Mouse (Mus musculus) megakaryocyte, embryonic 14.5 days (primary cell): ENCODE results near the gene Dclk1. TPM values are rescaled to one million over a fixed set of nuclear protein-coding genes. Genes with fewer than 3 reads are reported as not detected.

Experiments
- H3K27me3 ChIP-seq: replicated peaks from 2 replicates; pipeline ENCODE3; 2012; ENCODE audit warnings: inconsistent platforms
- H3K36me3 ChIP-seq: replicated peaks from 2 replicates; pipeline ENCODE3; 2012; ENCODE audit warnings: low read length, inconsistent platforms, mixed read lengths
- H3K4me1 ChIP-seq: 2 replicates; pipeline ENCODE4 v1.6.1; 2012; ENCODE audit warnings: inconsistent platforms
- H3K4me3 ChIP-seq: replicated peaks from 2 replicates; pipeline ENCODE3; 2012; ENCODE audit warnings: moderate library complexity, mild to moderate bottlenecking, inconsistent platforms
- H3K9me3 ChIP-seq: 2 replicates; pipeline ENCODE4 v1.6.1; 2012; ENCODE audit warnings: inconsistent platforms
- FLI1 ChIP-seq: IDR thresholded peaks from 2 replicates; pipeline ENCODE4 v1.6.1; 2012; ENCODE audit warnings: low read length, inconsistent platforms, mixed read lengths
- GATA1 ChIP-seq: IDR thresholded peaks from 3 replicates; pipeline ENCODE4 v1.6.1; 2012; ENCODE audit warnings: mixed read lengths, low read length, inconsistent platforms, borderline replicate concordance
- polyA plus RNA-seq: library from polyadenylated mRNA; stranded (reverse); fragments of >175 nt; gene quantifications from 2 replicates; pipeline ENCODE4 v1.2.3, GENCODE M21; 2012; ENCODE audit warnings: low replicate concordance; ENCODE audit not compliant: insufficient read depth

The Dclk1 gene
- polyA plus RNA-seq, 1 experiment: not detected

DNA sequence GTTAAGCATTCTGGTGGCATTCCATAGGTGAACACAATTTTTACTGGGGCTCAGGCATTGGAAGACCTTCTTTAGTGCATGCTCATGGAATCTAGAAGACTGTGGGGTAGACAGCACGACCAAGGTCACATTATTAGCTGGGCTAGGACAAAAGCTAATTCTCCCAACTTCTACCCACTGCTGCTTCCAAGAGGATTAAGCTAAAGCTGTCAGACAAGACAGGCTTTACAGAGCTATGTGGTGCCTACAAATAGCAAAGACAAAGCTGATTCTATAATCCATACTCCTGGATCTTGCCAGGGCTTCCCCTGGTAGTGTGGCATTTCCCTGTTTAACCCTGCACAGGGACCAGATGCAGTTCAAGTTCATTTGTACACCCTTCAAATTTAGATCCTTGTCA is 285.4 kb downstream of the Dclk1 start:
- H3K9me3 ChIP-seq: no peaks in the 10 kb centered on the region
- TF ChIP-seq FLI1 (no peak), GATA1 (no peak)
- H3K4me1 ChIP-seq: no peaks in the 10 kb centered on the region
- H3K4me3 ChIP-seq: no peak overlapping the region
- H3K27me3 ChIP-seq: peaks cover 6% of the 10 kb centered on the region
- no peaks in the 10 kb centered on the region for H3K36me3 ChIP-seq

DNA sequence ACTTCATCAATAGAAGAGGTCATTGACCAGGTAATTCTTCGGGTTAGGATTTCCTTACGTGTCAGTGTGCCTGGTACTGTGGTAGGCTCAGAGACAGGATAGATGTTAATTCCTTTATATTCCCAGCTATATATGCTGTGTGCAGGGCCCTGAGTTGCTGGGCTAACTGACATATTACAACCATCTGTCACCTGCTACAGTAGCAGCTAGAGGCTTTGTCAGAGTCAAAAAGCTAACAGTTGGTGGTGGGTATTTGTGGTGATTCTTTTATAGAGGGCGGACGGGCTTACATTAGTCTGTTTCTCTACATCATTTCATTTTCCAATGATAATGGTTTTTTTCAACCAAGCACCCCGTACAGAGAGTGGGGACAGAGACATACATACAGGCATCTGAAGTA is 285.8 kb downstream of the Dclk1 start:
- no peaks in the 10 kb centered on the region for H3K36me3 ChIP-seq
- TF ChIP-seq GATA1: no peak
- TF ChIP-seq FLI1: no peak
- no peaks in the 10 kb centered on the region for H3K4me1 ChIP-seq
- no peak overlapping the region for H3K4me3 ChIP-seq
- H3K27me3 ChIP-seq: peaks cover 6% of the 10 kb centered on the region
- H3K9me3 ChIP-seq: no peaks in the 10 kb centered on the region

DNA sequence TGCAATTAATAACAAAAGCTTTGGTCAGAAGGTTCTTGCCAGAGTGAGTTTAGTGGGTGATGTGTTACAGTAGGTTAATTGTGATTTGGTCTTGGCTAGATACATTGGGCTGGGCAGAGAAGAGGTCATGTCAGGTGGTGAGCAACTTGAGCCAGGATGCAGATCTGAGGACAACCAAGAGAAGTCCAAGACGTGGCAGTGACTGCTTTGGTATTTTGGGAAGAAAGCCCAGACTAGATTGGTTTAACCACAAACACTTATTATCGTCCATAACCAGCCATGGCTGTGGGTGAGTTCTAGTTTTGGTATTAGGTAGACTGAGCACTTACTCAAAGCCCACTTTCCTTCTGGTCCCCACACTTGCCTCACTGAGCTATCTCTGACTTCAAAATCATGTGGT is 287.2 kb downstream of the Dclk1 start:
- TF ChIP-seq FLI1 (no peak), GATA1 (no peak)
- H3K4me1 ChIP-seq: no peaks in the 10 kb centered on the region
- H3K9me3 ChIP-seq: no peaks in the 10 kb centered on the region

DNA sequence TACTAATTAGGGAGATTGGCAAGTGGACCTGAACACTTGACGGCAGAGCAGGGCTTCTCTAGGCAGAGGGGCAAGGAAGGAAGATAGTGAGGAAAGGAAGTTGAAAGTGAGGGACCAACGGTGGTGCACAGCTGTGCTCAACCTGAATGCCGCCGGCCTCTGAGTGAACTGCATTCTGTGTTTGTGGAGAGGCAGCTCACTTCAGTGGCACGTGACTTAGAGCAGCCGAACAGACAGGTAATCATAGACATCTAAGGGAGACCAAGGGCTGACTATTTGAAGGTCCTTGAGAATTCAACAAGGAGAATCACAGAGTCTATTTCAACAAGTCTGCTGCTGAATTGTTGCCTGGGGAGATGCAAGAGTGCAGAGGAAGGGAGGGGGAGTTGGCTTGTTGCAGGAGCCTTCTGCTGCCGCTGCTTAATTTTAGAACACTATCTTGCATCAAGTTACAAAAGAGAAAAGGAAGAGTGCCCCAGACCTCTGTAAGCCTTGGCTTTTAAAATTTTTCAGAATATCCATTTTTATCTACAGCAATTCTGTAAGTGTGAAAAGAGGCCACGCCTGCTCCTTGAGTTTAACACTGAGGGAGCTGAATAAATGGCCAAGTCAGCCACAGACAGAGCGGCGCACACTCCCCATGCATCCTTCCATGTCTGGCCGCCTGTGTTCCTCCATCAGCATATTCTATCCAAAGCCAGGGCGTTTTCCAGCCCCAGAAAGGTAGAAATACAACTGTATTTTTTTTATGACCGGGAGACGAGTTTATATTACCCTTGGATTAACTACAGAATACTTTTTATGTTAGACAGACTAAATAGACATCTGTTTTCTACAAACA is 289.3 kb downstream of the Dclk1 start:
- no peaks in the 10 kb centered on the region for H3K36me3 ChIP-seq
- TF ChIP-seq FLI1 (no peak), GATA1 (no peak)
- no peaks in the 10 kb centered on the region for H3K4me1 ChIP-seq
- no peak overlapping the region for H3K4me3 ChIP-seq
- H3K27me3 ChIP-seq: peaks cover 12% of the 10 kb centered on the region
- H3K9me3 ChIP-seq: no peaks in the 10 kb centered on the region

More for the DNA sequence above, 287.2 kb downstream of the Dclk1 start:
- Histone ChIP-seq H3K27me3 (peaks cover 11% of the 10 kb centered on the region), H3K36me3 (no peaks in the 10 kb centered on the region), H3K4me3 (no peak overlapping the region)

DNA sequence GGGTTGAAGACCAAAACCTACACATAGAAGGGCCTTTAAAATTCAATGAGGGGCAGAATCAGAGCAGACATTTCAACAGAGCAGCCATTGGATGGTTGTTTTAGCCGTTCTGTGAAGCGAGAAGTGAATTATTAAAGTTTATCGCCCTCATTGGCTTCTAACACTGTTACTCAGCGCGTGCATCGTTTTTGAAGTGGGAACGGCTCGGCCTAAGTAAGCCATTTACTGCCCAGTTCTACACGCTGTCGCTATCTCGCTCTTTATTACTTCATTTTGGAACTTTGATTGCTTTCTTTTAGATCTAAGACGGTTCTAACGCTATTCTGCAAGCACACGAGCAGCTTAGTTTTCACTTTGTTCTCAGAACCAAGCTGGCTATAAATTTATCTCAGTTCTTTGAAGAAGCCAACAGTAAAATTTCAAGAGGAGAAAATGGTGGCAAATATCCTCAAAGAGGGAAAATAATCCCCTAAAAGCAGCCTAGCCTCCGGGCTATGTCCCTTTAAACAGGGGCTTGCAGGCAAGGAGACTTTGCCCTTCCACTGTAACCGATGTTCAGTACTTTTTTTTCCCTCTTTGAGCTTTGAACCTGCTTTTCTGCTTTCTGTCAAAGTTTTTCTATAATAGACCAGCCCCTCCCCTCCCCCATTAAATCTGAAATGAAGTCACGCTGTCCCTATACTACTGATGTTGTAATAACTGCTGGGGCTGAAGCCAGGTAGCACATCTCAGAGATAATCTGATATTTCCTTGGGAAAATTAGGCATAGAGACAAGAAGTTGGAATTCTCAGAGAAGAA is 290.2 kb downstream of the Dclk1 start:
- TF ChIP-seq GATA1: no peak
- TF ChIP-seq FLI1: no peak
- H3K27me3 ChIP-seq: peaks cover 12% of the 10 kb centered on the region
- H3K4me1 ChIP-seq: no peaks in the 10 kb centered on the region
- H3K4me3 ChIP-seq: no peak overlapping the region
- H3K36me3 ChIP-seq: no peaks in the 10 kb centered on the region
- no peaks in the 10 kb centered on the region for H3K9me3 ChIP-seq

DNA sequence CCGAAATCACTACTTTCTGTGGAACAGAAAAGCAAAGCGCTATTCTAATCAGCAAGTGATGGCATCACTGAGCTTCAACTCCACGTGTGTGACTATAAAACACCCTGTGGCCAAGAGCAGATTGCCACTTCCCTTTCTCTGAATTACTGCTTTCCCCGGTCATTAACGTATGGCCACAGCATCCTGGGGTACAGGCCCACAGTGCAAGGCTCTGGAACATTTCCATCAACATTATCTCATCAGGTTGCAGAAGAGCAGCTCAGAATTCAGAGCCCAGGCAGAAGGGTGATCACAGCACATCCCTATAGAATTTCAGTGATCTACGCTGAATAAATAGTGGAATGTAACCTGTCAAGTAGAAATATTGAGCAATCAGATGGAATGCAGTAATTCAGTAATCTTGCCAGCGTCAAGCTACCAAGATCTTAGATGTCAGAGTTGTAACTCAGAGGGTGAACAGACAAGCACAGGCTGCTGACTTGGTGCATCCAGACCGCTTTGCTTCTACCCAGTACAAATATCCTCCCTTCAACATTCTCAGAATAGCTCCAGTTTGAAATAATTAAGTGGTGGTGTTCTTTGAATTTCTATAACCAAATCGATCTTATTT is 293.5 kb downstream of the Dclk1 start:
- no peaks in the 10 kb centered on the region for H3K9me3 ChIP-seq
- TF ChIP-seq GATA1 (no peak), FLI1 (no peak)
- H3K4me1 ChIP-seq: no peaks in the 10 kb centered on the region

DNA sequence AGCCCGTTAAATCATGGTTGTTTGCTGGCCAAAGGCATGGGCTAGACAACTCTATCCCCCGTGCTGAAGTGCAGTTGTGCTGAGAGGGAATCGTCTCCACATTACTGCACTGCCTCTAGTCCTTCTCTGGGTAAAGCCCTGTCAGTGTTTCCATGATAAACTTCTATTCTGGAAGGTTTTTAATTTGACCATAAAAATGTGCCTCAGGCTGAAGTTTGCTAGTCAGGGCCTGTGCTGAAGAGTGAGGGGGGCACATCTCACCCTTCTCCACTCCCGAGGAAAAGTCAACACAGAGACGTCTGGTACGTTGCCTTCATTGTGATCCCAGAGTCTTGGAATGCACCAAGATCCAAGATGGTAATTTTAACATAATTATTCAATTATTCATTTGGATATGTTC is 294.7 kb downstream of the Dclk1 start:
- Histone ChIP-seq H3K9me3 (no peaks in the 10 kb centered on the region), H3K36me3 (no peaks in the 10 kb centered on the region), H3K27me3 (peaks cover 11% of the 10 kb centered on the region), H3K4me1 (no peaks in the 10 kb centered on the region), H3K4me3 (no peak overlapping the region)
- TF ChIP-seq FLI1 (no peak), GATA1 (no peak)

More for the DNA sequence above, 293.5 kb downstream of the Dclk1 start:
- Histone ChIP-seq H3K27me3 (peaks cover 11% of the 10 kb centered on the region), H3K4me3 (no peak overlapping the region), H3K36me3 (no peaks in the 10 kb centered on the region)

DNA sequence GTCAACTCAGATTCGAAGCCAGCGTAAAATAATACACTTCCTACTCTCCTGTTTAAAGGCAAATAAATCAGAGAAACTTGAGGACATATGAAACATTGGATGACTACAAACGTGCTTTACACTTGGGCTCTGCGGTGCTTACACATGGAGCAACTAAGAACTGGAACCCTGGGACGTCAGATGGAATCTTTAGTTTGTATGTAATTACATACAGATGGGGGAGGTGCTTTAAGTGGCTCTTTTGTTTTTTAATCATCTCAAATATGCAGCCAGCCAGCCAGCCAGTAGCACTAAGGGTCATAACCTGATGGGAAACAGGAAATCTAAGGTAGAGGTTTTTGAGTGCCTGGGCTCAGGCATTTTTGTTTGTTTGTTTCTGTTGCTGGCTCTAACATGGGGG is 295.6 kb downstream of the Dclk1 start:
- Histone ChIP-seq H3K4me1 (no peaks in the 10 kb centered on the region), H3K27me3 (peaks cover 11% of the 10 kb centered on the region), H3K4me3 (no peak overlapping the region), H3K9me3 (no peaks in the 10 kb centered on the region), H3K36me3 (no peaks in the 10 kb centered on the region)
- TF ChIP-seq FLI1: no peak
- TF ChIP-seq GATA1: no peak

DNA sequence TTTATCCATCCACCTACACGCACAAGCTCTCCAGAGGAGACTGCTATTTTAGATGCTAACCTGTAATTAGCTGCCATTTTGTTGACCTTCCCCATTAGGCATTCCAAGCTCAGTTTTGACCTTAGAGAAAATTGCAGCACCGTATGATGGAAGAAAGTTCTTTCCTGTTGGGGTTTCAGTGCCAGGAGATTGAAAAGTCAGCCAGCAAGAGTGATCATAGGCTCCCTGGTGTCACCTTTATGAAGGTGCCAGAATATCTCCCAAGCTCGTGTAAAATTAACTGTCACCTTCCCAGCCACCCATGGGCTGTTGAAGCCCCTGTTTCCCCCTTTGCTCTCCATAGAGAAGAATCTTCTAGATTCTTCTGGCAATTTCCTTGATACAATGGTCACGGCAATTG is 297.2 kb downstream of the Dclk1 start:
- Histone ChIP-seq H3K4me1 (no peaks in the 10 kb centered on the region; the same call in 1 of the 2 replicates), H3K9me3 (no peaks in the 10 kb centered on the region), H3K4me3 (no peak overlapping the region), H3K36me3 (no peaks in the 10 kb centered on the region), H3K27me3 (peaks cover 4% of the 10 kb centered on the region)
- TF ChIP-seq GATA1 (no peak), FLI1 (no peak)
